Mouse (Mus musculus) heart, adult 2 months (tissue): ENCODE results near the gene Lrrc2.

Experiments used
- CTCF ChIP-seq: fragments of 200-600 bp; IDR thresholded peaks from 2 replicates; pipeline ENCODE4 v1.8.1; 2022; ENCODE audit warnings: antibody characterized with exemption, mild to moderate bottlenecking, moderate library complexity
- EP300 ChIP-seq: fragments of 200-500 bp; IDR thresholded peaks from 2 replicates; pipeline ENCODE4 v1.6.1; 2011; ENCODE audit warnings: low read depth, low read length, control low read depth; ENCODE audit not compliant: insufficient read depth
- POLR2A ChIP-seq: fragments of 200-500 bp; IDR thresholded peaks from 2 replicates; pipeline ENCODE4 v1.6.1; 2011; ENCODE audit warnings: mild to moderate bottlenecking, low read depth, low read length, control low read depth; ENCODE audit not compliant: insufficient read depth

DNA sequence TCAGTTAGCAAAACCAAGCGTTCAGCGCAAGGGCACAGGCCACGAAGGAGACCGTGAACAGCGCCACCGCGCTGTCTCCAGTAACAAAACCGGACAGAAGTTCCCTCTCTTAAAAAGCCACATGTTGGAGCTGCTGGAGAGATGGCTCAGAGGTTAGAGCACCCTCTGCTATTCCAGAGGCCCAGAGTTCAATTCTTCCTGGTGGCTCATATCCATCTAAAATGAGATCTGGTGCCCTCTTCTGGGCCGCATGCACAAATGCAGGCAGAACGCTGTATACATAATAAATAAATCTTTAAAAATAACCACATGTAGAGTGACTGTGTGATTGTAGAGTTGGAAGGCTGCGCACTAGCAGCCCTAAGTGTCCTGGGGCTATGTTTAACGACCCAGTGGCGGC lies 7.1 kb upstream of the Lrrc2 start:
- TF ChIP-seq CTCF: peak; percentile 87
- TF ChIP-seq EP300: no peak
- TF ChIP-seq POLR2A: no peak
